Mouse (Mus musculus): ENCODE measurements at regions not wholly inside any gene's neighbourhood (a gene's known extent, or its start where the extent isn't known, plus 50 kb on each side); places are given as distances from the start of the nearest gene placed in this dataset.

- Histone ChIP-seq H3K4me3 (ENCODE audit: low read length) (no peak overlapping the region), H3K36me3 (ENCODE audit: control insufficient read depth, insufficient read depth, low read length) (no peaks in the 10 kb centered on the region), H3K4me2 (replicated peaks; ENCODE audit: low read depth, low read length) (no peak overlapping the region), H3K4me1 (ENCODE audit: control insufficient read depth, insufficient read depth, low read length) (no peaks in the 10 kb centered on the region), H3K27ac (ENCODE audit: low read depth, low read length) (no peak overlapping the region), H3K27me3 (ENCODE audit: control insufficient read depth, insufficient read depth, low read length) (no peaks in the 10 kb centered on the region), H3K9ac (ENCODE audit: low read depth, low read length) (no peak overlapping the region), H3K9me3 (ENCODE audit: control insufficient read depth, low read length) (no peaks in the 10 kb centered on the region)
- no peak for ATAC-seq (ENCODE audit: low FRiP score, low TSS enrichment)
- WGBS: 29% methylated on average over 1 of the region's 1 CpGs
Observed at GRCm38 (mm10) chr3:6887936-6888335, 267.7 kb upstream of the 1700008P02Rik start.

GRCm38 (mm10) chr3:6887053-6887700 is 266.9 kb upstream of the 1700008P02Rik start:
- 38% methylated on average over 7 of the region's 7 CpGs for WGBS
- Histone ChIP-seq H3K9ac (ENCODE audit: low read depth, low read length) (no peak overlapping the region), H3K36me3 (ENCODE audit: control insufficient read depth, insufficient read depth, low read length) (no peaks in the 10 kb centered on the region), H3K4me2 (replicated peaks; ENCODE audit: low read depth, low read length) (no peak overlapping the region), H3K4me1 (ENCODE audit: control insufficient read depth, insufficient read depth, low read length) (no peaks in the 10 kb centered on the region), H3K9me3 (ENCODE audit: control insufficient read depth, low read length) (no peaks in the 10 kb centered on the region), H3K27ac (ENCODE audit: low read depth, low read length) (no peak overlapping the region), H3K4me3 (ENCODE audit: low read length) (no peak overlapping the region), H3K27me3 (ENCODE audit: control insufficient read depth, insufficient read depth, low read length) (no peaks in the 10 kb centered on the region)
- ATAC-seq (ENCODE audit: low FRiP score, low TSS enrichment): no peak

GRCm38 (mm10) chr3:6886200-6887052 is 266.2 kb upstream of the 1700008P02Rik start:
- 83% methylated on average over 4 of the region's 4 CpGs for whole genome bisulfite sequencing
- no peak overlapping the region for H3K4me2 ChIP-seq (replicated peaks; ENCODE audit: low read depth, low read length)
- no peak overlapping the region for H3K4me3 ChIP-seq (ENCODE audit: low read length)
- no peaks in the 10 kb centered on the region for H3K36me3 ChIP-seq (ENCODE audit: control insufficient read depth, insufficient read depth, low read length)
- no peaks in the 10 kb centered on the region for H3K4me1 ChIP-seq (ENCODE audit: control insufficient read depth, insufficient read depth, low read length)
- H3K27me3 ChIP-seq (ENCODE audit: control insufficient read depth, insufficient read depth, low read length): no peaks in the 10 kb centered on the region
- no peak overlapping the region for H3K27ac ChIP-seq (ENCODE audit: low read depth, low read length)
- no peak overlapping the region for H3K9ac ChIP-seq (ENCODE audit: low read depth, low read length)
- ATAC-seq (ENCODE audit: low FRiP score, low TSS enrichment): no peak
- no peaks in the 10 kb centered on the region for H3K9me3 ChIP-seq (ENCODE audit: control insufficient read depth, low read length)

- H3K4me3 ChIP-seq (ENCODE audit: low read length): no peak overlapping the region
- H3K4me1 ChIP-seq (ENCODE audit: control insufficient read depth, insufficient read depth, low read length): no peaks in the 10 kb centered on the region
- no peaks in the 10 kb centered on the region for H3K9me3 ChIP-seq (ENCODE audit: control insufficient read depth, low read length)
- WGBS: 90% methylated on average over 1 of the region's 1 CpGs
- H3K27ac ChIP-seq (ENCODE audit: low read depth, low read length): no peak overlapping the region
- no peak for ATAC-seq (ENCODE audit: low FRiP score, low TSS enrichment)
- H3K36me3 ChIP-seq (ENCODE audit: control insufficient read depth, insufficient read depth, low read length): no peaks in the 10 kb centered on the region
- H3K9ac ChIP-seq (ENCODE audit: low read depth, low read length): no peak overlapping the region
- H3K27me3 ChIP-seq (ENCODE audit: control insufficient read depth, insufficient read depth, low read length): no peaks in the 10 kb centered on the region
- no peak overlapping the region for H3K4me2 ChIP-seq (replicated peaks; ENCODE audit: low read depth, low read length)
Observed at GRCm38 (mm10) chr3:6883401-6883800, 263.2 kb upstream of the 1700008P02Rik start.

- Histone ChIP-seq H3K4me2 (replicated peaks; ENCODE audit: low read depth, low read length) (no peak overlapping the region), H3K9me3 (ENCODE audit: control insufficient read depth, low read length) (no peaks in the 10 kb centered on the region), H3K4me1 (ENCODE audit: control insufficient read depth, insufficient read depth, low read length) (no peaks in the 10 kb centered on the region), H3K36me3 (ENCODE audit: control insufficient read depth, insufficient read depth, low read length) (no peaks in the 10 kb centered on the region), H3K27me3 (ENCODE audit: control insufficient read depth, insufficient read depth, low read length) (no peaks in the 10 kb centered on the region), H3K9ac (ENCODE audit: low read depth, low read length) (no peak overlapping the region), H3K4me3 (ENCODE audit: low read length) (no peak overlapping the region), H3K27ac (ENCODE audit: low read depth, low read length) (no peak overlapping the region)
- 85% methylated on average over 5 of the region's 5 CpGs for WGBS
- ATAC-seq (ENCODE audit: low FRiP score, low TSS enrichment): no peak
Observed at GRCm38 (mm10) chr3:6876265-6876664, 256.0 kb upstream of the 1700008P02Rik start.

GRCm38 (mm10) chr3:6872170-6872569 is 251.9 kb upstream of the 1700008P02Rik start:
- Histone ChIP-seq H3K9me3 (ENCODE audit: control insufficient read depth, low read length) (no peaks in the 10 kb centered on the region), H3K4me2 (replicated peaks; ENCODE audit: low read depth, low read length) (no peak overlapping the region), H3K4me1 (ENCODE audit: control insufficient read depth, insufficient read depth, low read length) (no peaks in the 10 kb centered on the region), H3K9ac (ENCODE audit: low read depth, low read length) (no peak overlapping the region), H3K36me3 (ENCODE audit: control insufficient read depth, insufficient read depth, low read length) (no peaks in the 10 kb centered on the region), H3K27me3 (ENCODE audit: control insufficient read depth, insufficient read depth, low read length) (no peaks in the 10 kb centered on the region), H3K4me3 (ENCODE audit: low read length) (no peak overlapping the region), H3K27ac (ENCODE audit: low read depth, low read length) (no peak overlapping the region)
- ATAC-seq (ENCODE audit: low FRiP score, low TSS enrichment): no peak
- 68% methylated on average over 3 of the region's 3 CpGs for WGBS

GRCm38 (mm10) chr3:6871752-6872151 is 251.5 kb upstream of the 1700008P02Rik start:
- WGBS: 83% methylated on average over 2 of the region's 2 CpGs
- Histone ChIP-seq H3K36me3 (ENCODE audit: control insufficient read depth, insufficient read depth, low read length) (no peaks in the 10 kb centered on the region), H3K27me3 (ENCODE audit: control insufficient read depth, insufficient read depth, low read length) (no peaks in the 10 kb centered on the region)

GRCm38 (mm10) chr3:6866148-6866483 is 245.9 kb upstream of the 1700008P02Rik start:
- H3K27me3 ChIP-seq (ENCODE audit: control insufficient read depth, insufficient read depth, low read length): no peaks in the 10 kb centered on the region
- H3K4me1 ChIP-seq (ENCODE audit: control insufficient read depth, insufficient read depth, low read length): no peaks in the 10 kb centered on the region
- H3K9me3 ChIP-seq (ENCODE audit: control insufficient read depth, low read length): no peaks in the 10 kb centered on the region
- H3K9ac ChIP-seq (ENCODE audit: low read depth, low read length): no peak overlapping the region
- ATAC-seq (ENCODE audit: low FRiP score, low TSS enrichment): no peak
- no peak overlapping the region for H3K4me2 ChIP-seq (replicated peaks; ENCODE audit: low read depth, low read length)
- H3K4me3 ChIP-seq (ENCODE audit: low read length): no peak overlapping the region
- H3K36me3 ChIP-seq (ENCODE audit: control insufficient read depth, insufficient read depth, low read length): no peaks in the 10 kb centered on the region
- no peak overlapping the region for H3K27ac ChIP-seq (ENCODE audit: low read depth, low read length)

More at GRCm38 (mm10) chr3:6871752-6872151, 251.5 kb upstream of the 1700008P02Rik start:
- H3K9me3 ChIP-seq (ENCODE audit: control insufficient read depth, low read length): no peaks in the 10 kb centered on the region
- H3K27ac ChIP-seq (ENCODE audit: low read depth, low read length): no peak overlapping the region
- ATAC-seq (ENCODE audit: low FRiP score, low TSS enrichment): no peak
- H3K4me2 ChIP-seq (replicated peaks; ENCODE audit: low read depth, low read length): no peak overlapping the region
- H3K9ac ChIP-seq (ENCODE audit: low read depth, low read length): no peak overlapping the region
- no peak overlapping the region for H3K4me3 ChIP-seq (ENCODE audit: low read length)
- no peaks in the 10 kb centered on the region for H3K4me1 ChIP-seq (ENCODE audit: control insufficient read depth, insufficient read depth, low read length)

GRCm38 (mm10) chr3:6865462-6866147 is 245.4 kb upstream of the 1700008P02Rik start:
- no peak overlapping the region for H3K4me3 ChIP-seq (ENCODE audit: low read length)
- no peak for ATAC-seq (ENCODE audit: low FRiP score, low TSS enrichment)
- no peak overlapping the region for H3K27ac ChIP-seq (ENCODE audit: low read depth, low read length)
- 70% methylated on average over 3 of the region's 3 CpGs for WGBS
- H3K9me3 ChIP-seq (ENCODE audit: control insufficient read depth, low read length): no peaks in the 10 kb centered on the region
- no peaks in the 10 kb centered on the region for H3K27me3 ChIP-seq (ENCODE audit: control insufficient read depth, insufficient read depth, low read length)
- H3K36me3 ChIP-seq (ENCODE audit: control insufficient read depth, insufficient read depth, low read length): no peaks in the 10 kb centered on the region
- H3K4me1 ChIP-seq (ENCODE audit: control insufficient read depth, insufficient read depth, low read length): no peaks in the 10 kb centered on the region
- H3K9ac ChIP-seq (ENCODE audit: low read depth, low read length): no peak overlapping the region
- no peak overlapping the region for H3K4me2 ChIP-seq (replicated peaks; ENCODE audit: low read depth, low read length)

Data from kidney, embryonic 14.5 days (tissue).